Mouse (Mus musculus): ENCODE data around the gene Syt12.
A peak's percentile ranks its signal among the peaks of the same experiment; 100 is the strongest.
"Not testable (repeated sequence)": the region's sequence is repeated elsewhere in the genome, so short reads cannot be mapped to it uniquely, and the experiment has no call there.

Syt12 gene

GRCm38 (mm10) chr19:4491080-4491695 is 13.9 kb upstream of the Syt12 start:
- no peak for DNase-seq (ENCODE audit: low spot score in 2 of 2)

DNA sequence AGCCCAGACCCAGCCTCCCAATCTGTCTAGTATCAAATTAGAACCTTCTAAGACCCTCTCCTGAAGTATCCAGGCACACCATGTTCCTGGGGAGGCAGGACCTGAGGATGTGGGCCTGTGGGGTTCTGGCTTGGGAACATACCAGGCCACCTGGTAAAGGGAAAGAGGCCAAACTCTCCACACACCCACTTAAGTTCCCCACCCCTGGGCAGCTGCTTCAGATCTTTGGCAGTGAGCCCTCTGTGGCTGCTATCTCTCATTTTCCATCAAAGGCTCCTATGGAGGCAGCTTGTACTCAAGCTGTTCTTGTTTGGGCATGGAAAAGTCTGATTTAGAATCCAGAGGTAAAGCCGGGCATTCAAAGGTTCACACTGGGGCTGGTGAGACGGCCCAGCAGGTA is 10.6 kb upstream of the Syt12 start:
- no peak for DNase-seq (ENCODE audit: low spot score in 2 of 2)

DNA sequence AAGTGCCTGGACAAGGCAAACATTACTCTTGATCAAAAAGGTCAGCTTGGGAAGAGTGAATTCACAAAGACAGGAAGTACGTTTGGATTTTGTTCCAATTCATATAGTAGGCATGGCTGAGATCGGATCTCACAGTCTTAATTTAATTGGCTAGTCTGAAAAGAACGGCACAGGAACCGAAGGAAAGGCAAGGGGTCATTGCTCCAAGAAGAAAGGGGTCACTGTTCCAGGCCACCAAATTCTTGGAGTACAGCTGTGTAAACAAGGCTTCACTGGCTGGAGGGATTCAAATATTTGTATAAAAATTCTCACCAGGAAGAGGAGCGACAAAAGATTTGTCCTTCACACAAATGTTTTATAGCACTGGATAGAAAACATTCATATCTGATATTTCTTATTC is 7.8 kb upstream of the Syt12 start:
- no peak for DNase-seq (ENCODE audit: low spot score in 2 of 2)

DNA sequence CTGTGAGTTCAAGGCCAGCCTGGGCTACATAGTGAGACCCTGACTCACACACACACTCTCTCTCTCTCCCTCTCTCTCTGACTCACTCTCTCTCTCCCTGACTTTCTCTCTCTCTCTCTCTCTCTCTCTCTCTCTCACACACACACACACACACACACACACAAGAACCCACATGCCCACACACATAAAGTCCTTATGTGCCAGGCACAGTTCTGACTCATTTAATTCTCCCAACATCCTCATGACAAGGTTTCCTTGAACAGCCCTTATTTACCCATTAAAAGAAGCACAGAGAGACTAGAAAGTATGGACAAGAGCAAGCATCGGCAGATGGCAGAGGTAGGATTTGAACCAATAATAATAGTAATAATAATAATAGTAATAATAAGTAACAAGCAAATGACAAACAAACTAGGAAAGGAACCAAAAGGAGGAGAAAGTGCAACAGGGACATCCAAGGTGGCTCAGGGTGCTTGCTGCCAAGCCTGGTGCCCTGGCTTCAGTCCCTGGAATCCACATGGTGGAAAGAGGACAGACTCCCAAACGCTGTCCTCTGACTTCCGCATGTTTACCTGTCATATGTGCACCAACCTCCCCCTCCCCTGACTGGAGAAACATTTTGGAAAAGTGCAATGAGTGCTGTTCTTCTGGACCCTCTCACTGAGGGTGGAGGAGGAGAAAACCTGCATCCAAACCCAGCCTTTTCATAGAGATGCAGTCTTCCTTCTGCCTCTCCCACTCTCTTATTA is 5.0 kb upstream of the Syt12 start:
- DNase-seq (ENCODE audit: low spot score in 2 of 2), result no peak

- DNase-seq (ENCODE audit: low spot score in 2 of 2), result no peak
Measured at GRCm38 (mm10) chr19:4481326-4481725, 4.1 kb upstream of the Syt12 start.

GRCm38 (mm10) chr19:4480041-4480440 is 2.8 kb upstream of the Syt12 start:
- DNase-seq (ENCODE audit: low spot score in 2 of 2), result no peak

DNA sequence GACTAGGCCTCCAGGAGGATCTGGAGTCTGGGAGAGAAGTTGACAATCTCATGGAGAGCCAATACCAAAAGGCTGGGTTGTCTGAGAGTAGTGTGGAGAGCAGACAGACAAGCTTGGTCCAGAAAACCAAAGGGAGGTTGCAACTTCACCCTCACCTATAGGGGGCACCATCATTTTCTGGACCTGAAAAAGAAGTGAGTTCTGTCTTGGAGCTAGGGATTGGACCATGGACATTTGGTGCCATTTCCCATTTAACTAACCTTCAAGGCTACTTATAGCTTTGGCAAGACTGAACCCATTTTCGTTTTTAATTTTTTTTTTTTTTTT is 906 bp upstream of the Syt12 start:
- no peak for DNase-seq (ENCODE audit: low spot score in 2 of 2)

- no peak for DNase-seq (ENCODE audit: low spot score in 2 of 2)
Measured at GRCm38 (mm10) chr19:4476601-4477257, 518 bp downstream of the Syt12 start.

DNA sequence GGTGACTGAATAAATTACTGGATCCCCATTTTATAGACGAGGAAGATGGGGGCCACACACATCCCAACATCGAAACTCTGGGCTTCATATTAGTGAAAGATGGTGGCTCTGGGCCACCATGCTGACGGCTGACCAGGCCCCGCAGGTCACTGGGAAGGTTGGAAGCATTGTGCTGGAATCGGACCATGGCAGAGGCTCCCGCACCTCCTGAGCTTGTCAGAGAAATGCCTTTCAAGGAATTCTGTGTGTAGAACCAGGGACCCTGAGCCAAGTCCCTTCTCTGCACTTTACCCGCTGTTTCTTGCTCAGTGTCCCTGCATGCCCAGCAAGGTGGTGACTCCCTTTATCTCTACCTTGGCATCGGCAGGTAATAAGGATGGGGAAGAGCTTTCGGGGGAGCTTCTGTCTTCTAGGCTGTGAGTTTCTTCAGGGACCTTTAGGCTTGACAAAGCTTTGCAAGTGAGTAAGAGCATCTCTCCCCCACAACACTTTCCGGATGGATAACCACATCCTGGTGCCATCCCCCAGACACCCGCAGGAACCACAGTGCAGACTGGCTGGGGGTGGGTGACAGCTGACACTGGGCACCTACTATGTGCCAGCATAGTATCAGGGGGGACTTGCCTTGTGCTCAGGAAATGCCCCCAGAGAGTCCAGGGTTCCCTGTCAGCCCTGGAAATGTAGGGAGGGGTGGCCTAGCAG is 1.9 kb downstream of the Syt12 start:
- DNase-seq (ENCODE audit: low spot score in 2 of 2), result no peak

- DNase-seq (ENCODE audit: low spot score in 2 of 2), result no peak
Measured at GRCm38 (mm10) chr19:4474739-4475138, 2.5 kb downstream of the Syt12 start.

GRCm38 (mm10) chr19:4473549-4473948 is 3.7 kb downstream of the Syt12 start:
- no peak for DNase-seq (ENCODE audit: low spot score in 2 of 2)

DNA sequence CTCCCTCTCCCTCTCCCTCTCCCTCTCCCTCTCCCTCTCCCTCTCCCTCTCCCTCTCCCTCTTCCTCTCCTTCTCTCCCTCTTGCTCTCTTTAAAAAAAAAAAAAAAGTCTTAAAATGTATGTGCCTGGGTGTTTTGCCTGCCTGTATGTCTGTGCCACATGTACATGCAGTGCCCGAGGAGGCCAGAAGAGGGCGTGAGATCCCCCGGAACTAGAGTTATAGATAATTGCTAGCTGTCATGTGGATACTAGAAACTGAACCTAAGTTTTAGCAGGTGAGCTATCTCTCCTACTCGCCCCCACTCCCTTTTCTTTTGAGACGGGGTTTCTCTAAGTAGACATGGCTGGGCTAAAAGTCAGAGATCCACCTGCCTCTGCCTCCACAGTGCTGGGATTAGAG is 8.9 kb downstream of the Syt12 start:
- peak in 1 of 2 experiments; percentile 28 for DNase-seq (ENCODE audit: low spot score in 2 of 2)

- DNase-seq (ENCODE audit: low spot score in 2 of 2), result no peak
Measured at GRCm38 (mm10) chr19:4464666-4465065, 12.6 kb downstream of the Syt12 start.

DNA sequence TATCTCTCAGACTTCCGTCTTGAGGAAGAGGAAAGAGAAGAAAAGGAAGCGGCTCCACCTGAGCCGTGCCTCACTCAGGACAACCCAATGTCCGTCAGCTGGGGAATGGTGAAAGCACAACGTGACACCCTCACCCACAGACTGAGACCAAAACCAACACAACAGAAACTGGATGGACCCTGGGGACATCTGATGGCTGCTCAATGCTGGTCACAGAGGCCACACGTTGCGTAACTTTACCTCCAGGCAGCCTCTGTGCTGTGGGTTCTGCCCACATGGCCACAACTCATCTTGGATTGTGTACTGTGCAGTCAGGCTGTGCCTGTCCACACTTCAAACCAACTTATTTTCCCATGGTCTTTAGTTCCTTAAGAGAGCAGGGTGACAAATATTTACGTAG is 15.3 kb downstream of the Syt12 start:
- DNase-seq (ENCODE audit: low spot score in 2 of 2), result no peak

DNA sequence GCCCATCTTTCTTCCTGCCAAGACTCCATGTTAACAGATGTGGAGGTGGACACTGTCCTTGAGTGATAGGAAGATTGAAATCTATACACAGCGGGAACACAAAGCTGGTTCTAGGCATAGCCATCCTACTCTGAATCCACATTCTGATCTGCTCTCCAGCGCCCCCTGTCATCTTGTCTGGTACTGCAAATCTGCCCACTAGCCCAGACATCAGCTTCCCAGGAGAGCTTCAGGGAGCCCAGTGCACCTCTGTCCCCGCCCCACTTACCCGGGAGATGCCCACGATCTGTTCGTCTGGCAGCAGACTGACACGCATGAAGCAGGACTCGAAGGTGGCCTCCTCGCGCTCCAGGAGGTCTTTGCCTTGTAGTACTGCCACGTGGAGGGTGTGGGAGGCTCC is 21.0 kb downstream of the Syt12 start:
- peak; percentile 25 to 56 for DNase-seq (ENCODE audit: low spot score in 2 of 2)

- DNase-seq (ENCODE audit: low spot score in 2 of 2), result no peak
Measured at GRCm38 (mm10) chr19:4455071-4455800, 22.0 kb downstream of the Syt12 start.

DNA sequence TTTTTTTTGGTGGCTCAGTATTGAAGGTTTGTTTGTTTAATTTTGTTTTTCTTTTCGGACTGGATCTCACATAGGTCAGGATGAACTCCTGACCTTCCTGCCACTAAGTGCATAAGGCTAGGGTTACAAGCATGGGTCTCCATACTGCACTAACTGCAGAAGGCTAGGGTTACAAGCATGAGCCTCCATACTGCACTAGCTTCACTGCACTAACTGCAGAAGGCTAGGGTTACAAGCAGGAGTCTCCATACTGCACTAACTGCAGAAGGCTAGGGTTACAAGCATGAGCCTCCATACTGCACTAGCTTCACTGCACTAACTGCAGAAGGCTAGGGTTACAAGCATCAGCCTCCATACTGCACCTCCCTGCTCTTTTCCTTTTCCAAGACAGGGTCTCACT is 23.2 kb downstream of the Syt12 start:
- DNase-seq (ENCODE audit: low spot score in 2 of 2), result not testable (repeated sequence)

GRCm38 (mm10) chr19:4452525-4452924 is 24.7 kb downstream of the Syt12 start:
- no peak for DNase-seq (ENCODE audit: low spot score in 2 of 2)

GRCm38 (mm10) chr19:4451965-4452364 is 25.3 kb downstream of the Syt12 start:
- DNase-seq (ENCODE audit: low spot score in 2 of 2), result no peak

DNA sequence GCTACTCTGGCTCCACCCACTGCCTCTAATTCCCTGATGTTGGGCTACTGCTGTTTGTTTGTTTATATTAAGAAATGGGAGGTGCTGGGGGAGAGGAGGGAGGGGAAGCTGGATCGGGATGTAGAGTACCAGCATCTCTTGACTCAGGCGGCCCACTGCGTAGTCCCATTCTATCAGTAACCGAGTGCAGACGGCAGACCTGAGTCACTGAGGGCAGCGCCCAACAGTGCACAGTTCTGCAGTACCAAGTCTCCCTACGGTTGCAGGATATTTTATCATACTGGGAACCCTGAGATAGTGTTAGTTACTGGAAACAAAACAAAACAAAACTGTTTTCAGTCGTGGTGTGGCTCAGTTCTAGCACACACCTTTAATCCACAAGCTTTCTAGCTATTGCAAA is 26.1 kb downstream of the Syt12 start:
- DNase-seq (ENCODE audit: low spot score in 2 of 2), result no peak

- no peak for DNase-seq (ENCODE audit: low spot score in 2 of 2)
Measured at GRCm38 (mm10) chr19:4450666-4451065, 26.6 kb downstream of the Syt12 start.

DNA sequence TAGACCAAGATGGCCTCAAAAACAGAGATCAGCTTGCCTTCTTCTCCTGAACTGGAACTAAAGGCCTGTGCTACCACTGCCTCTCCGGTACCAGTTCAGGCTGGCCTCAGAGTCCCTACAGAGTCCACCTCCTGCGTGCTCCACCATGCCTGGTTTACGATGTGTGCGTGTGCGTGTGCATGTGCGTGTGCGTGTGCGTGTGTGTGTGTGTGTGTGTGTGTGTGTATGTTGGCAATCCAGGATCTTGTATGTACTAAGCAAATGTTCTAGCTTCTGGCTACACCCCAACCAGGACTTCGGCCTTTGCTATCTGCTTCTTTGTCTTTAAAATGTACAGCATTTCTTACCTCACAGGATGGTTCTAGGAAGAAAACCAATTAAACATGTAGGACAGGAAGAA is 28.0 kb downstream of the Syt12 start:
- DNase-seq (ENCODE audit: low spot score in 2 of 2), result no peak
